In genomic region chr6:86814926-86815325, GRCm38 (mm10) we compare ENCODE assay signal across 9 mouse cellular contexts. TPM values are rescaled to one million over a fixed set of nuclear protein-coding genes. Genes with fewer than 3 reads are reported as not detected.
A peak's percentile ranks its signal among the peaks of the same experiment; 100 is the strongest.
DNase-seq lines count a peak whose midpoint lies in the region; ATAC-seq lines count a peak whose summit lies in the region.
"Had no signal": no experiment of that assay in that cellular context is flagged by ENCODE, and none has a peak within 500 bp of the region (broad histone marks: within the 10 kb centered on the region; RNA-seq: fewer than 3 reads in every experiment).

No protein-coding gene starts in this region.

- ATAC-seq in forebrain, embryonic 12.5 days (ENCODE audit: low FRiP score) = no peak
- no peak for ATAC-seq in forebrain, embryonic 15.5 days (replicated peaks)
- no peak for ATAC-seq in midbrain, embryonic 11.5 days (ENCODE audit: low FRiP score)
- ATAC-seq in hindbrain, embryonic 14.5 days (ENCODE audit: low FRiP score) = no peak
- ATAC-seq in neural tube, embryonic 14.5 days (ENCODE audit: low read depth) = no peak
- ATAC-seq: activated CD4-positive, CD25-positive, alpha-beta regulatory T cell, adult 4 months had no signal

- no peaks in the 10 kb centered on the region for H3K36me3 ChIP-seq in forebrain, embryonic 12.5 days (replicated peaks)
- H3K36me3 ChIP-seq in forebrain, embryonic 15.5 days = no peaks in the 10 kb centered on the region
- no peaks in the 10 kb centered on the region for H3K36me3 ChIP-seq in midbrain, embryonic 10.5 days
- no peaks in the 10 kb centered on the region for H3K36me3 ChIP-seq in midbrain, embryonic 11.5 days (ENCODE audit: control insufficient read depth, insufficient read depth, low read length)
- H3K36me3 ChIP-seq in hindbrain, embryonic 14.5 days (replicated peaks; ENCODE audit: control insufficient read depth, insufficient read depth) = no peaks in the 10 kb centered on the region
- H3K36me3 ChIP-seq in neural tube, embryonic 14.5 days (ENCODE audit: control insufficient read depth, insufficient read depth, low read length) = no peaks in the 10 kb centered on the region

- no peak overlapping the region for H3K4me3 ChIP-seq in forebrain, embryonic 12.5 days (replicated peaks)
- no peak overlapping the region for H3K4me3 ChIP-seq in forebrain, embryonic 15.5 days
- peak overlapping the region; percentile 26; the same call in 1 of the 2 replicates for H3K4me3 ChIP-seq in midbrain, embryonic 10.5 days
- no peak overlapping the region for H3K4me3 ChIP-seq in midbrain, embryonic 11.5 days (ENCODE audit: low read depth, low read length)
- H3K4me3 ChIP-seq in hindbrain, embryonic 14.5 days (replicated peaks; ENCODE audit: low read length) = no peak overlapping the region
- no peak overlapping the region for H3K4me3 ChIP-seq in neural tube, embryonic 14.5 days (ENCODE audit: low read depth, low read length)

- no peak for DNase-seq in midbrain, embryonic 10.5 days (ENCODE audit: low spot score)
- DNase-seq in midbrain, embryonic 11.5 days (ENCODE audit: low spot score, missing footprints) = no peak
- DNase-seq in hindbrain, embryonic 14.5 days (ENCODE audit: low spot score) = no peak
- no peak for DNase-seq in lung, postnatal 10 days
- DNase-seq in thymus, postnatal 25 days = no peak

- H3K9me3 ChIP-seq in forebrain, embryonic 12.5 days = no peaks in the 10 kb centered on the region
- no peaks in the 10 kb centered on the region for H3K9me3 ChIP-seq in forebrain, embryonic 15.5 days
- no peaks in the 10 kb centered on the region for H3K9me3 ChIP-seq in midbrain, embryonic 10.5 days (replicated peaks)
- no peaks in the 10 kb centered on the region for H3K9me3 ChIP-seq in midbrain, embryonic 11.5 days (ENCODE audit: control insufficient read depth, low read length)
- H3K9me3 ChIP-seq in hindbrain, embryonic 14.5 days (ENCODE audit: control insufficient read depth, low read length) = no peaks in the 10 kb centered on the region
- no peaks in the 10 kb centered on the region for H3K9me3 ChIP-seq in neural tube, embryonic 14.5 days (ENCODE audit: control insufficient read depth, low read length)

- peaks cover 12% of the 10 kb centered on the region for H3K4me1 ChIP-seq in forebrain, embryonic 12.5 days
- peaks cover 5% of the 10 kb centered on the region for H3K4me1 ChIP-seq in forebrain, embryonic 15.5 days
- H3K4me1 ChIP-seq in midbrain, embryonic 10.5 days = peaks cover 14% of the 10 kb centered on the region
- H3K4me1 ChIP-seq in midbrain, embryonic 11.5 days (ENCODE audit: control insufficient read depth, insufficient read depth, low read length) = peaks cover 3% of the 10 kb centered on the region; the same call in 1 of the 2 replicates
- H3K4me1 ChIP-seq in hindbrain, embryonic 14.5 days (replicated peaks; ENCODE audit: control insufficient read depth, insufficient read depth, low read length) = no peaks in the 10 kb centered on the region
- no peaks in the 10 kb centered on the region for H3K4me1 ChIP-seq in neural tube, embryonic 14.5 days (ENCODE audit: control insufficient read depth, insufficient read depth, low read length)

- 47% methylated on average over 3 of the region's 3 CpGs for whole genome bisulfite sequencing in forebrain, embryonic 12.5 days
- WGBS in forebrain, embryonic 15.5 days = 42% methylated on average over 3 of the region's 3 CpGs
- 44% methylated on average over 3 of the region's 3 CpGs for WGBS in midbrain, embryonic 10.5 days
- WGBS in midbrain, embryonic 11.5 days = 45% methylated on average over 3 of the region's 3 CpGs
- 33% methylated on average over 3 of the region's 3 CpGs for WGBS in hindbrain, embryonic 14.5 days
- WGBS in neural tube, embryonic 14.5 days = 43% methylated on average over 3 of the region's 3 CpGs

- H3K27ac ChIP-seq in forebrain, embryonic 12.5 days = 0 out of 2 replicates have a peak overlapping the region, but pooled peaks have one; percentile 9
- H3K27ac ChIP-seq in forebrain, embryonic 15.5 days (replicated peaks) = no peak overlapping the region
- H3K27ac ChIP-seq in midbrain, embryonic 10.5 days (replicated peaks) = 0 out of 2 replicates have a peak overlapping the region, but pooled peaks have one; percentile 15
- H3K27ac ChIP-seq in midbrain, embryonic 11.5 days (ENCODE audit: low read depth, low read length) = no peak overlapping the region
- no peak overlapping the region for H3K27ac ChIP-seq in hindbrain, embryonic 14.5 days
- H3K27ac ChIP-seq in neural tube, embryonic 14.5 days (ENCODE audit: low read depth, low read length) = no peak overlapping the region

- no peak overlapping the region for H3K9ac ChIP-seq in forebrain, embryonic 12.5 days
- H3K9ac ChIP-seq in forebrain, embryonic 15.5 days (replicated peaks) = no peak overlapping the region
- H3K9ac ChIP-seq in midbrain, embryonic 11.5 days (ENCODE audit: low read length) = no peak overlapping the region
- H3K9ac ChIP-seq in hindbrain, embryonic 14.5 days = no peak overlapping the region
- H3K9ac ChIP-seq in neural tube, embryonic 14.5 days (replicated peaks; ENCODE audit: low read depth, low read length) = no peak overlapping the region

- H3K4me2 ChIP-seq in forebrain, embryonic 12.5 days = peak overlapping the region; percentile 24; the same call in 1 of the 2 replicates
- H3K4me2 ChIP-seq in forebrain, embryonic 15.5 days (replicated peaks) = no peak overlapping the region
- H3K4me2 ChIP-seq in midbrain, embryonic 11.5 days = no peak overlapping the region
- peak overlapping the region; percentile 35 for H3K4me2 ChIP-seq in hindbrain, embryonic 14.5 days (replicated peaks)
- peak overlapping the region; percentile 15 for H3K4me2 ChIP-seq in neural tube, embryonic 14.5 days (ENCODE audit: low read depth, low read length)

- no peaks in the 10 kb centered on the region for H3K27me3 ChIP-seq in forebrain, embryonic 12.5 days
- no peaks in the 10 kb centered on the region for H3K27me3 ChIP-seq in forebrain, embryonic 15.5 days
- H3K27me3 ChIP-seq in midbrain, embryonic 10.5 days (ENCODE audit: low read depth, poor library complexity, severe bottlenecking) = no peaks in the 10 kb centered on the region
- no peaks in the 10 kb centered on the region for H3K27me3 ChIP-seq in midbrain, embryonic 11.5 days (ENCODE audit: control insufficient read depth, insufficient read depth, low read length)
- H3K27me3 ChIP-seq in hindbrain, embryonic 14.5 days (ENCODE audit: control insufficient read depth, insufficient read depth, low read length) = no peaks in the 10 kb centered on the region
- no peaks in the 10 kb centered on the region for H3K27me3 ChIP-seq in neural tube, embryonic 14.5 days (ENCODE audit: control insufficient read depth, insufficient read depth, low read length)

RNA-seq across cellular contexts. Expression of gene Anxa4, which starts 21.5 kb away (rescaled TPM):
- polyA plus RNA-seq in forebrain, embryonic 12.5 days (2016; fragmentation: Nextera tagmentation; extraction: Ambion mirVana) = 4.1 and 6.1 TPM in 2 replicates
- polyA plus RNA-seq in forebrain, embryonic 15.5 days (2015; fragmentation: Nextera tagmentation; extraction: Ambion mirVana) = 5.8 and 5.9 TPM in 2 replicates
- polyA plus RNA-seq in midbrain, embryonic 10.5 days (2016; fragmentation: Nextera tagmentation; extraction: Ambion mirVana) = 4.5 and 5.2 TPM in 2 replicates
- polyA plus RNA-seq in midbrain, embryonic 11.5 days (2014; fragmentation: Nextera tagmentation; extraction: Ambion mirVana) = 5.4 and 7.0 TPM in 2 replicates
- polyA plus RNA-seq in hindbrain, embryonic 14.5 days (2014; fragmentation: Nextera tagmentation; extraction: Ambion mirVana) = 5.2 and 5.7 TPM in 2 replicates
- polyA plus RNA-seq in neural tube, embryonic 14.5 days (2014; fragmentation: Nextera tagmentation; extraction: Ambion mirVana) = 2.9 and 4.9 TPM in 2 replicates

RNA-seq across cellular contexts. Expression of gene Aak1, which starts 34.4 kb away (rescaled TPM):
- 29.7 and 32.9 TPM in 2 replicates for polyA plus RNA-seq in forebrain, embryonic 12.5 days (2016; fragmentation: Nextera tagmentation; extraction: Ambion mirVana)
- 36.1 and 39.3 TPM in 2 replicates for polyA plus RNA-seq in forebrain, embryonic 15.5 days (2015; fragmentation: Nextera tagmentation; extraction: Ambion mirVana)
- polyA plus RNA-seq in midbrain, embryonic 10.5 days (2016; fragmentation: Nextera tagmentation; extraction: Ambion mirVana) = 10.2 and 15.4 TPM in 2 replicates
- polyA plus RNA-seq in midbrain, embryonic 11.5 days (2014; fragmentation: Nextera tagmentation; extraction: Ambion mirVana) = 17.1 and 21.1 TPM in 2 replicates
- polyA plus RNA-seq in hindbrain, embryonic 14.5 days (2014; fragmentation: Nextera tagmentation; extraction: Ambion mirVana) = 49.8 and 52.7 TPM in 2 replicates
- 47.2 and 53.6 TPM in 2 replicates for polyA plus RNA-seq in neural tube, embryonic 14.5 days (2014; fragmentation: Nextera tagmentation; extraction: Ambion mirVana)

Comparison
In these comparisons a context has a peak if more than half of its experiments do, and no peak if none do; other contexts are left out.
1. H3K27ac ChIP-seq: peak in forebrain, embryonic 12.5 days (single experiment) and midbrain, embryonic 10.5 days (single experiment); none in forebrain, embryonic 15.5 days (single experiment), midbrain, embryonic 11.5 days (single experiment), hindbrain, embryonic 14.5 days (single experiment) and neural tube, embryonic 14.5 days (single experiment).
2. H3K4me2 ChIP-seq: peak in forebrain, embryonic 12.5 days (single experiment), hindbrain, embryonic 14.5 days (single experiment) and neural tube, embryonic 14.5 days (single experiment); none in forebrain, embryonic 15.5 days (single experiment) and midbrain, embryonic 11.5 days (single experiment).